Mouse (Mus musculus) midbrain, embryonic 14.5 days (tissue): Measurements from ENCODE around the gene Mfn1. TPM values are rescaled to one million over a fixed set of nuclear protein-coding genes. Genes with fewer than 3 reads are reported as not detected.

ENCODE experiments used
- ATAC-seq: fragments of 200-750 bp; cut with Nextera tagmentation; 2 replicates; pipeline ENCODE4 v1.8.0; 2017; ENCODE audit warnings: moderate number of reproducible peaks, moderate library complexity; ENCODE audit not compliant: low FRiP score, low TSS enrichment
- DNase-seq: peaks from one replicate; pipeline ENCODE4 v3.0.0-alpha.2; 2015
- H3K27ac ChIP-seq: fragments of 300-500 bp; sonication (generic); replicated peaks from 2 replicates; pipeline ENCODE4 v1.5.1; 2014; ENCODE audit warnings: mild to moderate bottlenecking, low read depth, low read length, moderate library complexity
- H3K27me3 ChIP-seq: fragments of 300-500 bp; sonication (generic); 2 replicates; pipeline ENCODE4 v1.6.1; 2014; ENCODE audit warnings: low read length, control low read depth, mixed read lengths; ENCODE audit not compliant: control insufficient read depth, insufficient read depth
- H3K36me3 ChIP-seq: fragments of 300-500 bp; sonication (generic); 2 replicates; pipeline ENCODE4 v1.6.1; 2014; ENCODE audit warnings: low read length, control low read depth; ENCODE audit not compliant: control insufficient read depth, insufficient read depth
- H3K4me1 ChIP-seq: fragments of 300-500 bp; sonication (generic); 2 replicates; pipeline ENCODE4 v1.6.1; 2014; ENCODE audit warnings: mild to moderate bottlenecking, antibody characterized with exemption, low read length, control low read depth; ENCODE audit not compliant: control insufficient read depth, insufficient read depth
- H3K4me2 ChIP-seq: fragments of 300-500 bp; sonication (generic); 2 replicates; pipeline ENCODE4 v1.6.1; 2014; ENCODE audit warnings: mild to moderate bottlenecking, low read length, moderate library complexity
- H3K4me3 ChIP-seq: fragments of 300-500 bp; sonication (generic); replicated peaks from 2 replicates; pipeline ENCODE4 v1.5.1; 2014; ENCODE audit warnings: low read depth, low read length
- H3K9ac ChIP-seq: fragments of 300-500 bp; sonication (generic); replicated peaks from 2 replicates; pipeline ENCODE4 v1.6.1; 2014; ENCODE audit warnings: mild to moderate bottlenecking, low read length, moderate library complexity
- H3K9me3 ChIP-seq: fragments of 300-500 bp; sonication (generic); 2 replicates; pipeline ENCODE4 v1.6.1; 2016; ENCODE audit warnings: low read length, control low read depth, mixed read lengths; ENCODE audit not compliant: control insufficient read depth
- WGBS: fragments of 180-500 bp; shearing (Covaris S2); extraction: QIAGEN DNeasy Blood & Tissue Kit; methylation state at CpG from one replicate; pipeline ENCODE4 v1.1.7; 2014; 5-methylcytosine and 5-hydroxymethylcytosine counted together
- polyA plus RNA-seq: library from polyadenylated mRNA; unstranded; fragments of >200 nt; fragmentation: Nextera tagmentation; extraction: Ambion mirVana; gene quantifications from 2 replicates; pipeline ENCODE4 v1.2.1, GENCODE M21; 2014

Gene Mfn1
- polyA plus RNA-seq, 1 experiment from 2014 or later = 42.6 TPM

- 71% methylated on average over 1 of the region's 1 CpGs for WGBS
- H3K27ac ChIP-seq = no peak overlapping the region
- no peak overlapping the region for H3K4me2 ChIP-seq
- H3K27me3 ChIP-seq = no peaks in the 10 kb centered on the region
- H3K36me3 ChIP-seq = peaks cover 53% of the 10 kb centered on the region
- H3K9ac ChIP-seq = no peak overlapping the region
- ATAC-seq (no peak), DNase-seq (no peak)
- H3K4me3 ChIP-seq = no peak overlapping the region
- no peaks in the 10 kb centered on the region for H3K4me1 ChIP-seq
- H3K9me3 ChIP-seq = no peaks in the 10 kb centered on the region
Measured at GRCm38 (mm10) chr3:32537556-32537955, 8.3 kb downstream of the Mfn1 start.

- H3K4me3 ChIP-seq = no peak overlapping the region
- ATAC-seq = no peak
- H3K36me3 ChIP-seq = peaks cover 50% of the 10 kb centered on the region
- 94% methylated on average over 5 of the region's 5 CpGs for WGBS
- H3K27me3 ChIP-seq = no peaks in the 10 kb centered on the region
- DNase-seq = no peak
- no peaks in the 10 kb centered on the region for H3K9me3 ChIP-seq
- no peak overlapping the region for H3K4me2 ChIP-seq
- H3K4me1 ChIP-seq = no peaks in the 10 kb centered on the region
- H3K9ac ChIP-seq = no peak overlapping the region
- no peak overlapping the region for H3K27ac ChIP-seq
Measured at GRCm38 (mm10) chr3:32538091-32538490, 8.8 kb downstream of the Mfn1 start.

- ATAC-seq (no peak), DNase-seq (peak; percentile 31)
- WGBS = 94% methylated on average over 1 of the region's 1 CpGs
- peaks cover 33% of the 10 kb centered on the region for H3K36me3 ChIP-seq
- no peaks in the 10 kb centered on the region for H3K27me3 ChIP-seq
- no peaks in the 10 kb centered on the region for H3K9me3 ChIP-seq
- H3K4me1 ChIP-seq = no peaks in the 10 kb centered on the region
- H3K4me3 ChIP-seq = no peak overlapping the region
- no peak overlapping the region for H3K4me2 ChIP-seq
- H3K27ac ChIP-seq = no peak overlapping the region
- H3K9ac ChIP-seq = no peak overlapping the region
Measured at GRCm38 (mm10) chr3:32553061-32553460, 23.8 kb downstream of the Mfn1 start.

GRCm38 (mm10) chr3:32563401-32563800 lies 34.1 kb downstream of the Mfn1 start:
- no peak for DNase-seq
- WGBS = 94% methylated on average over 6 of the region's 6 CpGs
- Histone ChIP-seq H3K4me3 (no peak overlapping the region), H3K9me3 (no peaks in the 10 kb centered on the region), H3K27me3 (no peaks in the 10 kb centered on the region), H3K4me2 (no peak overlapping the region), H3K36me3 (peaks cover 68% of the 10 kb centered on the region), H3K4me1 (no peaks in the 10 kb centered on the region), H3K27ac (no peak overlapping the region), H3K9ac (no peak overlapping the region)
- no peak for ATAC-seq

- H3K27me3 ChIP-seq = no peaks in the 10 kb centered on the region
- H3K4me2 ChIP-seq = no peak overlapping the region
- peaks cover 74% of the 10 kb centered on the region for H3K36me3 ChIP-seq
- H3K9me3 ChIP-seq = no peaks in the 10 kb centered on the region
- WGBS = 90% methylated on average over 2 of the region's 2 CpGs
- no peak overlapping the region for H3K27ac ChIP-seq
- DNase-seq = no peak
- H3K4me1 ChIP-seq = no peaks in the 10 kb centered on the region
- no peak overlapping the region for H3K9ac ChIP-seq
- H3K4me3 ChIP-seq = no peak overlapping the region
- ATAC-seq = no peak
Measured at GRCm38 (mm10) chr3:32573086-32573485, 43.8 kb downstream of the Mfn1 start.

GRCm38 (mm10) chr3:32573881-32574280 lies 44.6 kb downstream of the Mfn1 start:
- H3K4me2 ChIP-seq = no peak overlapping the region
- H3K27ac ChIP-seq = no peak overlapping the region
- no peaks in the 10 kb centered on the region for H3K27me3 ChIP-seq
- WGBS = 29% methylated on average over 9 of the region's 9 CpGs
- no peak overlapping the region for H3K9ac ChIP-seq
- H3K4me3 ChIP-seq = no peak overlapping the region
- DNase-seq (no peak), ATAC-seq (no peak)
- no peaks in the 10 kb centered on the region for H3K9me3 ChIP-seq
- no peaks in the 10 kb centered on the region for H3K4me1 ChIP-seq
- H3K36me3 ChIP-seq = peaks cover 68% of the 10 kb centered on the region

GRCm38 (mm10) chr3:32575151-32575550 lies 45.9 kb downstream of the Mfn1 start:
- H3K9ac ChIP-seq = no peak overlapping the region
- WGBS = 98% methylated on average over 3 of the region's 3 CpGs
- peaks cover 62% of the 10 kb centered on the region for H3K36me3 ChIP-seq
- H3K4me2 ChIP-seq = no peak overlapping the region
- H3K9me3 ChIP-seq = no peaks in the 10 kb centered on the region
- no peaks in the 10 kb centered on the region for H3K27me3 ChIP-seq
- H3K27ac ChIP-seq = no peak overlapping the region
- DNase-seq (no peak), ATAC-seq (no peak)
- H3K4me3 ChIP-seq = no peak overlapping the region
- no peaks in the 10 kb centered on the region for H3K4me1 ChIP-seq

- DNase-seq (no peak), ATAC-seq (no peak)
- H3K9me3 ChIP-seq = no peaks in the 10 kb centered on the region
- no peak overlapping the region for H3K9ac ChIP-seq
- 95% methylated on average over 5 of the region's 5 CpGs for WGBS
- H3K4me3 ChIP-seq = no peak overlapping the region
- H3K4me2 ChIP-seq = no peak overlapping the region
- no peaks in the 10 kb centered on the region for H3K27me3 ChIP-seq
- no peak overlapping the region for H3K27ac ChIP-seq
- H3K36me3 ChIP-seq = peaks cover 61% of the 10 kb centered on the region
- no peaks in the 10 kb centered on the region for H3K4me1 ChIP-seq
Measured at GRCm38 (mm10) chr3:32578772-32579171, 49.5 kb downstream of the Mfn1 start.

- WGBS = 89% methylated on average over 3 of the region's 3 CpGs
- Histone ChIP-seq H3K9ac (no peak overlapping the region), H3K36me3 (peaks cover 44% of the 10 kb centered on the region), H3K9me3 (no peaks in the 10 kb centered on the region), H3K4me3 (no peak overlapping the region), H3K4me2 (no peak overlapping the region), H3K4me1 (no peaks in the 10 kb centered on the region), H3K27me3 (no peaks in the 10 kb centered on the region), H3K27ac (no peak overlapping the region)
- ATAC-seq (no peak), DNase-seq (no peak)
Measured at GRCm38 (mm10) chr3:32580738-32581137, 51.5 kb downstream of the Mfn1 start.
